Mouse (Mus musculus) regulatory T cell (primary cell): Measurements from ENCODE around the gene Fam71a.

Source experiments
- in situ Hi-C: fragments of 300-600 bp; cut with MboI, MseI; formaldehyde crosslinking; loops from one replicate; pipeline ENCODE4 v1.15.1; 2025; ENCODE audit warnings: high pct_unique_total_duplicates

The Fam71a gene

DNA sequence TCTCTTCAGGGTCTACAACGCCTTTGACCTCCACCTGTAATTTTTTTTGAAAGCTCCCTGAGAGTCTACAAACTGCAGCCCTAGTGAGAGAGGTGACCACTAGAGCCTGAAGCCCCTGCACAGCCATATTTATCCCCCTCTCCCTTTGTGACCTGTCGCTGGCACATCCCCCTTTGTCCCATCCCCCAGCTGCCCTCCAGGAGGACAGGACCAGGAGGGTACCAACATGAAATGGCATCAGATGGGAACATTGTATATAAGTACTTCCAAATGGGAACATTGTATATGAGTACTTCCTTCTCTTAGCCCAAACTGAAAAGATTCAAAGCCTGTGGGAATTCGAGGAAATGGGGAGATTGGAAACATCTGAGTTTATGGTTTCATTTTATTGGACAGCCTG lies at the start of gene Fam71a:
TSS of gene Fam71a (minus strand) at position 101 of the 400 bp plus-strand sequence.
- in situ Hi-C loops = no loop called here

DNA sequence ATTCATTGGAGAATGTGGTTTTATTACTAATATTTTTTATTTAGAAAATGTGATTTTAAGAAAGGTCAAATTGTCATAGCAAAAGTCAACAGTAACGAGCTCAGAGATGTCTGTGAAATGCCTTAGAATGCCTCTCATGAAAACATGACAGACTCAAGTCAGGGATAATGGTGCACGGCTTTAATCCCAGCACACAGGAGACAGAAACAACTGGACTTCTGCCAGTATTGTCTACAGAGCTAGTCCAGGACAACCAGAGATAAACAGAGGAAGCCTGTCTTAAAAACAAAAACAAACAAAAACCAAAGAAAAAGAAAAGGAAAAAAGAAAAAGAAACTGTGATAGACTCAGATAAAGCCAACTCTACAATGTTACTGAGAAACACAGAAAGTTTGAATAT lies 46.5 kb upstream of the Fam71a start:
- in situ Hi-C loops = no loop called here

DNA sequence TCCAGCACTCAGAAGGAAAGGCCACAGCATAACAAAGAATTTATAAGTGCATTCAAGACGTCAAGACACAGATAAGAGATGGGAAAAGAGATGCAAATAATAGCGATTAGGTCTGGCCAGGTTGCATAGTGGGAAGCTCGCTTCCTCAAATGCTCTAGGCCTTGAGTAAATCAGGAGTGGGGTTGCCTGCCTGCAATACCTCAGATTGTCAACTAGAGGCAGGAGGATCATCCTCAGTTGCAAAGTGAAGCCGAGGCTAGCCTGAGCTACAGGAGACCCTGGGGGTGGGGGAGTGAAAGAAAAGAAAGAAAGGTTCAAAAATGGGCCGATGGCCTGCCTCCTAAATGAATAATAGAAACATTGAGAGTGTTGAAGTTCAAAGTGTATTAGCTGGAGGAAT lies 41.2 kb upstream of the Fam71a start:
- in situ Hi-C loops = no loop called here

DNA sequence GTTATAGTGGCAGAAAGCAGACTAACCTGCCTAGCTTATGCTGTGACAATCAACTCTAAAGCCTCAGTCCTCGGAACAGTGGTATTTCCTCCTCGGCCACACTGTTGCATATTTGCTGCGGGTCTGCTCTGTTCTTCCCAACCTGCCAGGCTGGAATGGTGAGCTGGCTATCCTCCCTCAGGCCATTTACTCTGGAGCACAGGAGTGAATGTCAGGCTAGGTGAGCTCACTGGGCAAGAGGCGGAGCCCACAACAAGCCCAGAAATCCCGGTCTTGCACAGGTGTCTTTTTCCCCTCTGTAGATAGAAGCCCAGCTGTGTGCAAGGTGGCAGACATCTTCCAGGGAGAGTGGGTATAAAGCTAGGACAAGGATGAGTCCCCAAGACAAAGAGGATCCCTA lies 40.3 kb upstream of the Fam71a start:
- in situ Hi-C loops = no loop called here

DNA sequence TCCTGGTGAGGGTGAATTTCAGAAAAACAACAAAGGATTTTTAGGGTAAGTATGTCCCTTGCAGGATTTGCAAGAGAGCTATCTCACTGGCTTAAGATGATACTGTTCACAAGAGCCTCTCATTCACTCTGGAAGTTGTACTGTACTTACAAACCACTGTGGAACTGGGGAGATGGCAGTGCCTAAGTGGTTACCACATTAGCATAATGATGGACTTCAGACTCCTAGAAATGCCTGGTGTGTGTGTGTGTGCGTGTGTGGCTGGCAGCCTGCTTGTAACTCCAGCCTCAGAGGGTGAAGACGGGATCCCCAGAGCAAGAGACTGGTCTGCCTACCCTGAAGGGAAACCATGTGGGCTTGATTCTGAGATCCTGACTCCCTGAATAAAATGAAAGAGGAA lies 38.9 kb upstream of the Fam71a start:
- in situ Hi-C loops = no loop called here

DNA sequence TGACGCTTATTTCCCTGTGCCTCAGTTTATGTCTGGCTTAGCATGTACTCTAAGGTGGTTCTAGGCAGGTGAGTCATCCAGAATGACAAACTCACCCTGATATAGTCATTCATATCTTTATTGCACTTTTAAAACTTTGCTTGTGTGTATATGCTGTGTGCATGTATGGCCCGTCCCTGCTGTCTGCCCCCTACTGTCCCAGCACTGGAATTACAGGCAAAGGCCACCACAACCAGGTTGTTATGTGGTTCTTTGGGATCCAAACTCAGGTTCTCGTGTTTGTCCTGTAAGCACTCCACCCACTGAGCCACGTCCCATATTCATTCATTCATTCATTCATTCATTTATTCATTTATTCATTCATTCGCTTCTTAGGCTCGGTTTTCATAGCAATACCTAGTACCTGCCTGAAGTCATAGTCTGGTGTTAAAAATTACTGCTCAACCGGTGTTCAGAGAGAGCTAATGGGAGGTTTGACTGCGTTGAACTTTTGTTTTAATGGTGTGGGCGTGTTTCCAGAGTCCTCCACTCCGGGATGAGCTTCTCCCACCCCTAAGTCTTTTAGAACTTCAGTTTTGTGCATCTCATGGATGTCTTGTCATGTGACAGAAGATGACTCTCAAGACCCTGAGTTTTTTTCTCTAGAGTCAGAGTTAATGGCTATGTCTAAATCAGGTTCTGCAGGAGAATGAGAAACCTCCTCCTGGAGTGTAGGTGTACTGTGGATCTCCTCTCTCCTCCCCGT lies 37.8 kb upstream of the Fam71a start:
- in situ Hi-C loops = no loop called here

DNA sequence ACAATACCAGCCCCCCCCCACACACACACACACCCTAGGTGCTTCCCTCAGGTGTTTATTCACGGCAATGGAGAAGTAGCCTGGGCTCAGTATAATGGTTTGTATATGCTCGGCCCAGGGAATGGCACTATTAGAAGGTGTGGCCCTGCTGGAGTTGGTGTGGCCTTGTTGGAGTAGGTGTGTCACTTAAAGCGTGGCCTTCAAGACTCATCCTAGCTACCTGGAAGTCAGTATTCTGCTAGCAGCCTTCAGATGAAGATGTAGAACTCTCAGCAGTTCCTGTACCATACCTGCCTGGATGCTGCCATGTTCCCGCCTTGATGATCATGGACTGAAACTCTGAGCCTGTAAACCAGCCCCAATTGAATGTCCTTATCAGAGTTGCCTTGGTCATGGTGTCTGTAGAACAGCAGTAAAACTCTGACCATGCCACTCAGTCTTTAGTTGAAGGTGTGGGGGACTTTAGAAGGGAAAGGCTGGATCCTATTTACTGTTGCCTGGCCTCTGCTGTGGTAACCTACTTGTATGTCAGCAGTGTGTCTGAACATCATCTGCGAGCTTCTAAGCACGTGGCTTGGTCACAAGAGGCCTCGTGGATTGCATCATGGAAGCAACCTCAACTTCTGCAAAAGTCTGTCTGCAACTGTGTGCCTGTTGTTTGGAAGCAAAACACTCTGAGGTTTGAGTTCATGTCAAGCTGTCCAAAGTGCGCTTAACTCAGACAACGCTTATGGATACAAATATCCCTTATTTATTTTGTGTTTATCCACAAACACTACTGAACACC lies 36.4 kb upstream of the Fam71a start:
- in situ Hi-C loops = no loop called here

DNA sequence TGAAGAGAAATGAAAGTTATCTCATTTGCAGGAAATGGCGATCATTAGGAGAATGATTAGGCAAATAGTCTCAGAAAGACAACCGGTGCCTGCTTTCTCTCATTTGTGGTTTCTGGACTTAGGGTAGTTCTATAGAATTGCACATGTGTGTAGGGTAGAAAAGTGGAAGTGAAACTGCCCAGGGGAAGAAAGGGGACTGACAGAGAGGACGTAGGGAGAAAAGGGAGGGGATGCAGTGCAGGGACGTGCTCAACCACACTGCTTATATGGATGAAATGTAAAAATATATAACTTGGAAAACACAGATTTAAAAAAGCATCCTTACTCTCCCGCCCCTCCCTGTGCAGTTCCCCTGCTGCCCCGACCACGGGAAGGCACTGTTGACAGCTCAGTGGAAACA lies 33.3 kb upstream of the Fam71a start:
- in situ Hi-C loops = no loop called here

DNA sequence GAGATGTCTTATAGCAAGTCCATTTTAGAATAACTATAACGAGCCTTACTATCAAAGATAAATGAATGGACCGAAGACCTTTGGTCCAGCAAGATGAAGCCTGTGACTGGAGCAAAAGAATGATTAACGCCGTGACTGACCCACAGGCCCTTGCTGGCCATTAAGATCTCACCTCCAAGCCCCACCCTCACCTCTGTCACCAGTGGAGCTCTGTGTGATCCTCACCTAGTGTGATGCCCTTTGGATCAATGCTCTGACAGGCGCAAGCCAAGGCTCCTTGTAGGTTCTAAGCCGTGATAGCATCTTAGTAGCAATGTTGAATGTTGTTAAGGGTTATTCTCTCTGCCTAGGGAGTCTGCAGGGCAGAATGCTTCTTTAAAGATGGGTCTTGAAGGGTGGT lies 31.4 kb upstream of the Fam71a start:
- in situ Hi-C loops = no loop called here

DNA sequence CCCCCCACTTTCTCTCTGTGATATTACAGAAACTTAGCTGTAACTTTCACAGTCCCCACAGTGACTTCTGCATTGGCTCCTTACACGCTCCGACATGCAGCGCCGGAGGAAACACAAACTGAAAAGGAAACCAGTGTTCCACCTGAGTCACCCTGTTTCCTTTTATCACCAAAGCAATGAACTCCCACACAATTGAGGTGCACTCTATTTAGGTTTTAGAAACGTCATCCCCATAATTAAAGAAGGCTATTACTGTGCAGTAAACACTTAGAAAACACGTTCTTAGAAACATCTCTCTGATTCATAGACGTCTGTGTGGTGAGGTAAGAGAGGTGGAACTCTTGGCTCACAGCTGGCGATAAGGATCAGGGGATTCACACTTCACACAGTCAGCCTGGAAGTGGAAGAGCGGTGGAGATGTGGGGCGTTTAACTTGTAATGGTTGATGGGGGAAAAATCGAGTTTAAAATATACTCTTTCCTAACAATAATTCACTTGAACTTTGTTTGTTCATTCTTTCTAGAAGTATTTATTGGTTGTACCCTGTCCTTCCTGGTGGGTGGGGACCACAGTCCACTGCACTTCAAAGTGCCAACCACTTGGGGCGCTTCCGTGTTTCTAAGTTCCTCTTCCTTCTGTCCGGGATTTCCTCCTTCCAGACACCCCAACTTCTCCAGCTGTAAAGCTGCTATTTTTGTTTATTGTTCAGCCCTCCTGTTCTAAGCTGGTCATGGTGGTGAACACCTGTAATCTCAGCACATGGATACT lies 29.2 kb upstream of the Fam71a start:
- in situ Hi-C loops = loop anchor here (5.0 kb wide), 1 partner anchor 87 kb away; no protein-coding TSS in a partner anchor

DNA sequence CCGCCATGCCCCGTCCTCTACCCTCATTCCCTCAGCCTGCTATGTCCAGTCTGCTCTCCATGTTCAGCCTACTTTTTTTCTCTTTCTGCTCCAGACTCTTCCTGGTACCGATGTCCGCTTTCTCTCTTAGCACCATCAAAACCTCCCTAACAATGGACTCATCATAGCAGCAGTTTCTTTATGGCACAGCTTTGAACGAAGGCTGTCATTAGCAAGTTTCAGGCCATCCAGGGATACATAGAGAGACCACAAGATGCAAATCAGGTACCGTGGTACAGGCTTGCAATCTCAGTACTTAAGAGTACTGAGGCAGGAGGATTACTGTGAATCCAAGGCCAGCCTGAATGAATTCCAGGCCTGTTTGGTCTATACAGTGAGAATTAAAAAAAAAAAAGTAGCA lies 28.1 kb upstream of the Fam71a start:
- in situ Hi-C loops = loop anchor here (5.0 kb wide), 1 partner anchor 85 kb away; no protein-coding TSS in a partner anchor

DNA sequence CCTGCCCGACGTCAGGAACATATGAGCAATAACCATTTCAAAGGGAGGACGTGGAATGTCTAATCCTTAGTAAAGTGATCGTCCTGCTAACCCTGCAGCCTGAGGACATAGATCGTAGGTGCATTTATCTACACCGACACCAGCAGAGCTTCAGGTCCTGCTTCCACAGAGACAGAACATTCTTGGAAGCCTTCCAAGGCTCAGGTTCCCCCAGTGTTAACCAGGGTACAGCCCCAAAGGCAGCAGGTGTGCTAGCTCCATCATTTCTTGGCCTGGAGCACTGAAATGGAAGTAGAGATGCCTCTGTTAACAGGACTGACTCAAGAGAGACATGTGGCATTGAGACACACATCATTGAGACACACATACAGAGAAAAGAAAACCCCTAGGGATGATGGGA lies 27.6 kb upstream of the Fam71a start:
- in situ Hi-C loops = loop anchor here (5.0 kb wide), 1 partner anchor 85 kb away; no protein-coding TSS in a partner anchor

DNA sequence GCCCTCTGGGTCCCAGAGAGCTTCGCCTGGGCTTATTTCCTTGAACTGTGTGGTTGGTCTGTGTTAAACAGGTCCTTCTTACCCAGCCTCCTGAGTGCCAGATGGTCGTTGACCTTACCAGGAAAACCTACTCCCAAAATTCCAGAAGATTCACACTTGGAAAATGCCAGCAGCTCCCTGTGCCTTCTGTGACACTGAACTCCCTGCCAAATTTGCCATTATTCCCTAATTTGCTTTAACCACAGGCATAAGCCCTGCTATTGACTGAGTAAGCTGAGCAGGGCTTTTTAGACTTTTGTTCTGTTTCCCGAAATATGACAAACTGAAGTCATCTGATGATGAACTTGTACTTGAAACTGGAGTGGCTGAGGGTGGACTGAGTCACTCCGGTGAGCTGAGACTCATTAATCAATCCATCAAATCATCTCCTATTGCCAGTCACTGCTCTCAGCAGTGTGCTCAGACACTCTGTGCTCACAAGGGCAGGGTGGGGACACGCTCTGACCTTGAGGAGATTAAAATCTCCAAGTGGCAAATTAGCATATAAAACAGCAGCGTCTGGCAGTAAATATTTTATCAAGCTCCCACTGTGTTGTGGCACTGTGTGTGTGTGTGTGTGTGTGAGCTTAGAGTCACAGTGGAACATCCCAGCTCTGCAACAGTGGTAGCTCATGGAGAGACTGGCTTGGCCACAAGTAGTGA lies 25.2 kb upstream of the Fam71a start:
- in situ Hi-C loops = loop anchor here (5.0 kb wide), 1 partner anchor 83 kb away; no protein-coding TSS in a partner anchor

DNA sequence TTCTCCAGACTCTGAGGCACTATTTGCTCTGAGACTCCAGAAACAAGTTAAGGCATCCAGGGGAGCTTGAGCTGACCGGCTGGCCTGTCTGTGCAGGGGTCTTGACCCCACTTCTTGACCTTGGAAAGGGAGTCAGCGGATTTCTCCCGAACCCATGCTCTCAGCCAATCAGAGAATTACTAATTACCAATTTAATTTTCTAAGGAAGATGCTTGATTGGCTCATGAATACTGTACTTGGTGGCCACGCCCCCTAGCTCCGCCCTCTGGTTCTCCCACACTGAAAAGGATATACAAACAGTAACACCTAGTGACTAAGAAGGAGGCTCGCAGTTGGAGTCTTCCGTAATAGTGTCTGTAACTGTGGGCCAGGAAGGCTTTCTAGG lies 21.8 kb upstream of the Fam71a start:
- in situ Hi-C loops = no loop called here

DNA sequence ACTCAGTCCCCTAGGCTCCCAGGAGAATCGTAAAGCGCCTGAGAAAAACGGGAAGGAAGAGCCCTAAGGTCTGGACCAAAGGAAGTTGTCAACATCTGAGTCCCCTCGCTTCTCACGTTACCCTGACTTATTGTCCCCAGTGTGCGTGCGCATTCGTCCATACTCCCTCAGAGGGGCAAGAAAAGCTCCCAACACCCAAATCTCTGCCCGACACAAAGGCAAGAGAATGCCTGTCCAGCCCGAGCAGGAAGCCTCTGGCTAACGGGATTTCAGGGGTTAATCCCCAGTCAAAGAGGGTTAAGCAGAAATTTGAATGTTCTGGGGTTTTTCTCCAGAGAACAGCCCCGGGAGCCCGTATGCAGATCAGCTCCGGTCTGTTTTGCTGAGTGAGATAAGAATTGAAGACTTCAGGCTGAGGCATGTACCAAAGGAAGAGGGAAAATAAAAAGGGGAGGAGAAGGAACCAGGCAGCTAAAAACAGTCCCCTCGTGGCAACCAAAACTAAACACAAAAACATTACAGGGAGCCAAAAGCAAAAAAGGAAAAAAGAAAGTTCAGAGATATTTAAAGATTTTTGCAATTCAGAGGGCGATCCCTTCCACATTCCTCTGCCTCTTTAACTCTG lies 21.3 kb upstream of the Fam71a start:
- in situ Hi-C loops = no loop called here

DNA sequence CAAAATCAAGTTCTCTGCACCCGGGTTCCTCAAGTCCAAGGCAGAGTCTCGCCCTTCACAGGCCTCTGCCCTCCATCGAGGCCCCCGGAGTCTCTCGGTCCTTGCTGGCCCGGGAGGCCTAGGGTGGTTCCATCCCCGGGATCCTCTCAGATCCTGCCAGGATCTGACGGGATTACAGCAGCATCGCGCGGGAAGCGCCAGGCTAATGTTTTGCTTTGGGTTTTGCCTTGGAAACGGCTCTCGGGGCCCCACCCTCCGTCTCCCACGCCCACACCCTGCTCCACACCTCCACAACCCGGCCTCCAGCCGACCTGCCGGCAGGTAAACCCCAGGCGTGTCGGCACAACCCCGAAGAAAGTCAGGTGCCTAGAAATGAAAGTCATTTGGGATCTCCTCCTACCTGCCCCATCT lies 20.2 kb upstream of the Fam71a start:
- in situ Hi-C loops = loop anchor here (5.0 kb wide), 1 partner anchor 42 kb away; no protein-coding TSS in a partner anchor

DNA sequence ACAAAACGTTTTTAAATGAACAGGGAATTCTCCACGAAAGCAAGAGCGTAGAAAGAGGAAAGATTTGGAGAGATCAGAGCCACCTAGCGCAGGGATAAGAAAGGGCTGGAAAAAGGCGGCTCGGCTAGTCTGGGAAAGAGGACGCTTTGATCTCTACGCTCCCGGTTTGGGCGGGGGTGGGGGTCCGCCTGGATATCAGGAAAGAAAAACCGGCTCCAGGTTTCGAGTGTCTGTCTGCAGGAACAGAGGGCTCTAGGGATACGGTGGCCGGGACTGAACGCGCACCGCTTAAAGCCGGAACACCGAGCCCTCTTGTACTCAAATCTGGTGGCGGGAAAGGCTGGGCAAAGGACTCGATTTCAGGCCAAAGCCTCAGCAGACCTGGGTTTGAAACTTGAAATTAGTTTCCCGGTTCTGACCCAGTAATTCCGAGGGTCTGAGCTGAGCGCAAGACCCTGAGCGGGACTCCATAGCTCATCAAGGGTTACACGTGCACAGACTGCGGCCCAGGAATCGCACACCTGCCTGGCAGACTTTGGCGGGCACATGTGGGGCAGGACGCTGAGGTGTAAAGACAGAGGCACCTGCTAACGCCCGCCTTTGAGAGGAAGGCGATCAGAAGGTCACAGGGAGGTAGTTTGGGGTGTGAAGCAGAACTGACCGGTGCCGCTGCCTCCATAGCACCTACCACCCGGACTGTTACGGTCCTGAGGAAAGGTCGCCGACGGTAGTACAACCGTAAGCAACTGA lies 19.6 kb upstream of the Fam71a start:
- in situ Hi-C loops = loop anchor here (5.0 kb wide), 1 partner anchor 43 kb away; no protein-coding TSS in a partner anchor

DNA sequence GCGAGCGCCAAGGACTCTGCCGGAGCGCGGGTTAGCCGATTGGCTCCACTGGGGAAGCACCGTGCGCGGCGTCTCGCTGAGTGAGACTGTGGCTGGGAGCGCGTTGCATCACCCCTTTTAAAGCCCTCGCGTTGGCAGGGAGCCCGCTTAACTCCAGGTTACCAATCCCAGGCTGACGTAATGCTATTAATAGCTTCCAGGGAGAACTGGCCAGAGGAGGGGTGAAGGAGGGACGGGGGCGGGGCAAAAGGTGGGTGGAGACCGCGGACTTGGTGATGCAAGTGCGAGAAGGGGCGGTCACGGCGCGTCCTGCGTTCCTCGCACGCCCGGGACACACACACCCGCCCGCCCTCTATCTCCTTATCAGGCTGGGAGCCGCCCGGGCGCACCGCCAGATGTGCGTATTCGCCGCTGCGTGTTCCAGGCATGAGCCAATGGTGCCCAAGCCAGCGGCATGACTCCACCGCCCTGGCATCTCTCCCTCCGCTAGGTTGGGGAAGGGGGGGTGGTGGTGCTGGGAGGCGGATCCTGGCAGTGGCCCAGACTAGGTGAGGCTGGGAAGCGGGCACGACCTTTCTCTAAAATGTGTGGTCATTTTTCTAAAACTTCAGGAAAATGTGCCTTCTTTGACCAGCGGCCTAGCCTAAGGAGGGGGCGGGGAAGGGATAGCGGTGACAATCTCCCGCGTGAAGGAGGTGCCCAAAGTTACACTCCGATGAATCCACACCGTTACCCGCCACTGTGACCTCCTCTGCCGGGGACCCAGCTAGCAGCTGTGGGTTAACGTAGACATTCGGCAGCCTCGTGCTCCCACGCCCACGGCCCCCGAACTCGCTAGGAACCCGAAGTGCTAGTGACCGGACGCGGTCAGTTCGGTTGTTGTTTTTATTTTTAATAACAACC lies 18.8 kb upstream of the Fam71a start:
- in situ Hi-C loops = loop anchor here (5.0 kb wide), 1 partner anchor 44 kb away; no protein-coding TSS in a partner anchor
